Mouse (Mus musculus) stomach, embryonic 15.5 days (tissue): ENCODE measurements at regions not wholly inside any gene's neighbourhood (a gene's known extent, or its start where the extent isn't known, plus 50 kb on each side); places are given as distances from the start of the nearest gene placed in this dataset.

Experiments
- ATAC-seq: fragments of 200-750 bp; cut with Nextera tagmentation; 2 replicates; pipeline ENCODE4 v1.8.0; 2017; ENCODE audit warnings: low read depth, moderate number of reproducible peaks, moderate TSS enrichment; ENCODE audit not compliant: insufficient read depth, low FRiP score
- H3K27ac ChIP-seq: fragments of 300-500 bp; sonication (generic); 2 replicates; pipeline ENCODE4 v1.5.1; 2015; ENCODE audit warnings: mild to moderate bottlenecking, inconsistent platforms
- H3K27me3 ChIP-seq: fragments of 300-500 bp; sonication (generic); replicated peaks from 2 replicates; pipeline ENCODE4 v1.6.1; 2015; ENCODE audit warnings: inconsistent platforms
- H3K36me3 ChIP-seq: fragments of 300-500 bp; sonication (generic); 2 replicates; pipeline ENCODE4 v1.6.1; 2015; ENCODE audit warnings: inconsistent platforms
- H3K4me1 ChIP-seq: fragments of 300-500 bp; sonication (generic); 2 replicates; pipeline ENCODE4 v1.6.1; 2015; ENCODE audit warnings: inconsistent platforms
- H3K4me2 ChIP-seq: fragments of 300-500 bp; sonication (generic); 2 replicates; pipeline ENCODE4 v1.6.1; 2015; ENCODE audit warnings: mild to moderate bottlenecking, inconsistent platforms
- H3K4me3 ChIP-seq: fragments of 300-500 bp; sonication (generic); replicated peaks from 2 replicates; pipeline ENCODE4 v1.5.1; 2015; ENCODE audit warnings: inconsistent platforms
- H3K9ac ChIP-seq: fragments of 300-500 bp; sonication (generic); 2 replicates; pipeline ENCODE4 v1.6.1; 2015; ENCODE audit warnings: inconsistent platforms
- H3K9me3 ChIP-seq: fragments of 300-500 bp; sonication (generic); 2 replicates; pipeline ENCODE4 v1.6.1; 2016; ENCODE audit warnings: inconsistent platforms
- WGBS: fragments of 180-500 bp; shearing (Covaris S2); methylation state at CpG from one replicate; pipeline ENCODE4 v1.1.7; 2015; 5-methylcytosine and 5-hydroxymethylcytosine counted together

DNA sequence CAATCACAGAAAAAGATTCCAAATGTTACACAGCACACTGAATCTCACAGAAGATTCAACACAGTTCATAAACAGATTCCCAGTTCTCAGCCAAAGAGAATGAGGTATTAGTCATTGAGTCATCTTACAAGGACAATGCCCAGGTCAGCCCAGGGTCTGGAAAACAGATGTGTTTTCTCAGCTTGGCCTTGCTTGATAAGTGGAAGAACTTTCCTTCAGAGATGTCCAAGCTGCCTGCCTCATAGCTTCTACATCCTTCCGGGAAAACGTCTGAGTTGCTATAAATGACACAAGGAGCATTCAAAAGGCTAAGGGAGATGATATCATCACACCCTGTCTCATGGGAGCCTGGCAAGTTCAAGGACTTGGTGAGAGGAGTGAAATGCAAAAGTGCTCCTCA is 139.9 kb upstream of the Pdzrn3 start:
- Histone ChIP-seq H3K27ac (no peak overlapping the region), H3K9me3 (no peaks in the 10 kb centered on the region), H3K4me2 (no peak overlapping the region), H3K9ac (no peak overlapping the region), H3K4me3 (no peak overlapping the region), H3K36me3 (no peaks in the 10 kb centered on the region), H3K4me1 (peaks cover 7% of the 10 kb centered on the region; the same call in 1 of the 2 replicates), H3K27me3 (no peaks in the 10 kb centered on the region)
- no peak for ATAC-seq
- 34% methylated on average over 2 of the region's 2 CpGs for WGBS

DNA sequence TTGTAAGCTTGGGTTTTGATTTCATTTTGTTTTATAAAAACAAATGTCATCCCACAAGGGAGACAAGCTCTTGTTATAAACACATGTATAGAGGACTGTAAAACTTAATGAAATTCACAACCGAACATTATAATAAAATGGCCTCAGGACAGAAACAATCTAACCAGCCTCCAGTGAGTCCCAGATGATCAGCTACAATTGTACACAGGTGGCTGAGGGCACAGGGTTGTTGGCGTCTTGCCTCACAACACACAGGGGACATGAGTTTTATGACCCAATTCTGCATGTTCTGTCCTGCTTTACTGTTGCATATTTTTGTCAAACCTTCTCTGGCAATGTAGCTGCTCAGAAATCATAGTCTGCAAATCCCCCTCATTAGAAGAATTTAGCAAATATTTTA is 136.0 kb upstream of the Pdzrn3 start:
- H3K4me1 ChIP-seq = no peaks in the 10 kb centered on the region
- no peak overlapping the region for H3K9ac ChIP-seq
- no peaks in the 10 kb centered on the region for H3K9me3 ChIP-seq
- no peak overlapping the region for H3K4me3 ChIP-seq
- no peaks in the 10 kb centered on the region for H3K27me3 ChIP-seq
- no peaks in the 10 kb centered on the region for H3K36me3 ChIP-seq
- H3K4me2 ChIP-seq = no peak overlapping the region
- 77% methylated on average over 2 of the region's 2 CpGs for WGBS
- ATAC-seq = no peak
- no peak overlapping the region for H3K27ac ChIP-seq

DNA sequence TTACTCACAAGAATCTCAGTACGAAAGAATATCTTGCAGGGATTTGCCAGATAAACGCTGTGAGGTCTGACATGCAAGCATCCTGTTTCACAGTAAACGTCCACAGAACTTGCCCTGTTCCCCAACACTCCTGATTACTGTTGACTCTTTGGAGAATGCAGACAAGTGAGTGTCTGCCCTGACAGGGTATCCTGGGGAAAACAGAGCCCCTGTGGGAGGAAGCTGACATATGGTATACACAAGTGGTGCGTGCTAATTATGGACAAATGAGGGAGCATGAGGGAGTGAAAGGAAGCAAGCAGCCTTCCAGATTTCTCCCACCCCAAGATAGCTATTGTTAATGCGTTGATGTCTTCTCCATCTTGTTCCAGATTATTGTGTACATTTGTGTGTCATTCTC is 124.5 kb upstream of the Pdzrn3 start:
- no peak overlapping the region for H3K27ac ChIP-seq
- ATAC-seq = no peak
- no peak overlapping the region for H3K4me2 ChIP-seq
- H3K4me3 ChIP-seq = no peak overlapping the region
- no peaks in the 10 kb centered on the region for H3K27me3 ChIP-seq
- H3K4me1 ChIP-seq = no peaks in the 10 kb centered on the region
- 29% methylated on average over 5 of the region's 5 CpGs for whole genome bisulfite sequencing
- no peaks in the 10 kb centered on the region for H3K9me3 ChIP-seq
- H3K9ac ChIP-seq = no peak overlapping the region
- H3K36me3 ChIP-seq = no peaks in the 10 kb centered on the region

DNA sequence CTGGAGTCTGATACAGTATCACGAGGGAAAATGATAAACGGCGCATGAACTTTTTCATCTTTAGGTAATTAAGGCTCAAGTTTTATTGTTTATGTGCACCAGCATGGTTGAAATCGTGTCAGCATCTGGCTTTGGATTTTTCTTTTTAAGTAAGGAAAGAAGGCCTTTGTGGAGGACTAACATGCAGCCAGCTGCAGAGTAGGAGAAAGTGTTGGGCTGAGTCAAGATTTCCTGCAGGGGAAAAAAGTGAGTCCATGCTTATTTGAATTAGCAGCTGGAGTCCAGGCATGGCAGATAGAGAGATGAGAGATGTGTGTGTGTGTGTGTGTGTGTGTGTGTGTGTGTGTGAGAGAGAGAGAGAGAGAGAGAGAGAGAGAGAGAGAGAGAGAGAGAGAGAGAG is 124.0 kb upstream of the Pdzrn3 start:
- Histone ChIP-seq H3K27ac (no peak overlapping the region), H3K9me3 (no peaks in the 10 kb centered on the region), H3K9ac (no peak overlapping the region), H3K4me3 (no peak overlapping the region), H3K4me1 (no peaks in the 10 kb centered on the region), H3K36me3 (no peaks in the 10 kb centered on the region), H3K4me2 (no peak overlapping the region), H3K27me3 (no peaks in the 10 kb centered on the region)
- no peak for ATAC-seq
- WGBS = 63% methylated on average over 4 of the region's 4 CpGs

DNA sequence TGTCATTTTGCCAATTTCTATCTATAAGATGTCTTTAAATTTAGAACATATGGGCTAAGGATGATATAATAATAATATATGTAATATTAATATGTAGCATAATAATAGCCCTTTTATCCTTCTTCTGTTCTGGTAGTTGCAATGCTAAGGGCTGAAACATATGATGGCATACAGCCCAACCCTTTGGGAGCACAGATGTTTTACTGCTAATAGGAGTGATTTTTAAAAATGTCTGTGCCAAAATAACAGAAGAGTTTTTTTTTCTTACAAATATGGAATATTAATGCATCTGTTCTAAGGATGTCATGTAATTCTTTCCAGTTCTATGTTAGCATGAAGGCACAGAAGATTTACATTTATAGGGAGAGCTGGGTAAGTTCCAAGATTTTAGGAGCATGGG is 122.5 kb upstream of the Pdzrn3 start:
- Histone ChIP-seq H3K4me1 (no peaks in the 10 kb centered on the region), H3K4me2 (no peak overlapping the region), H3K4me3 (no peak overlapping the region), H3K9me3 (no peaks in the 10 kb centered on the region), H3K9ac (no peak overlapping the region), H3K27ac (no peak overlapping the region), H3K27me3 (no peaks in the 10 kb centered on the region), H3K36me3 (no peaks in the 10 kb centered on the region)
- ATAC-seq = no peak

DNA sequence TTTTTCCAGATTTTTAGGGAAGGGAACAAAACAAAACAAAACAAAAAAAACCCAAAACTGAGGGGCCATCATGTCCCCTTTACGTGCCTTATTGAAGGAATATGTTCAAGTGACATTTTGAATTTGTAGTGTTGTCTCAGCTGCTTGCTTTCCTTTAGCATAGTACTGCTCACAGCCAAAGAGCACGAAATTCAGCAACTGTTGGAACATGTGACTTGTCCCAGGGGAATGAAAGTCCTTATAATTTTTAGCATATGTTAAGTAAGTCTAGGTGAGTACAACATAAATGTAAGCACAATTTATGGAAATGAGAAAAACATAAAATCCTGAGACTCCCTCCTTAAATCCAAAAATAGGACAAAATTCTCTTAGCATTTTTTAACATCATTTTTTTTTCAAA is 110.8 kb upstream of the Pdzrn3 start:
- WGBS = 52% methylated on average over 2 of the region's 2 CpGs
- no peak for ATAC-seq
- no peak overlapping the region for H3K9ac ChIP-seq

DNA sequence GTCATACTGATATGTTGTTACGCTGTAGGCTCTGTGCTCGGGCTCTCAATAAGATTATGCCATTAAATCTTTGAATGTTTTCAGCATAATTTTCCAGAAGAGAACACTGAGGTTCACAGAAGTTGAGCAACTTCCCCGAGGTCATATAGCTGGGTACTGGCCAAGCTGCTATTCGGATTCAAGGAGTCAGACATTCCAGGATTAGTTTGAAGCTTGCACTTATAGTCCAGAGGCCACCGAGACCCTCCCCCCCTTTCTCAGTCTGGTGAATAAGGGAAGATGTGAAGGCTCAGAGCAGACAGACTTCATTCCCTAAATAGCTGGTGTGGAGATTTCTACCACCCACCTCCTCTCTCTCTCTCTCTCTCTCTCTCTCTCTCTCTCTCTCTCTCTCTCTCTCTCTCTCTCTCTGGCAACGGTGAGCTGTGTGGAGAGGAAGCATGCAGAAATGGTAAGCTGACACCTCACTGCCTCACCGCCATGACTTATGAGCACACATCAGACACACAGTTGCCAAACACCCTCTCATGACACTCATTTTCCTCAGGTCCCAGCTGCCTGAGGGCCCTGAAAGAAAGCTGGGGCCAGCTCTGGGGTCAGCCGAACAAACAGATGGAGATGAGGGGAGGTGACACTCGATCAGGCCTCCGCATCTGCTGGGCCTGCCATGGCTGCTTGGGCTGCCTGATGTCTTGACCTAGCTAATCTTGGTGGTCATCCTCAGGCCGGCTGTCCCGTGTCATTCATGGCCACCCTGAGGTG is 107.0 kb upstream of the Pdzrn3 start:
- H3K27ac ChIP-seq = peak overlapping the region; percentile 31; the same call in 1 of the 2 replicates
- no peak overlapping the region for H3K9ac ChIP-seq
- no peak overlapping the region for H3K4me3 ChIP-seq
- H3K36me3 ChIP-seq = no peaks in the 10 kb centered on the region
- peaks cover 6% of the 10 kb centered on the region for H3K4me1 ChIP-seq
- H3K27me3 ChIP-seq = no peaks in the 10 kb centered on the region
- no peak overlapping the region for H3K4me2 ChIP-seq
- 43% methylated on average over 12 of the region's 12 CpGs for WGBS
- no peaks in the 10 kb centered on the region for H3K9me3 ChIP-seq
- no peak for ATAC-seq

More for the DNA sequence above, 110.8 kb upstream of the Pdzrn3 start:
- H3K36me3 ChIP-seq = no peaks in the 10 kb centered on the region
- H3K4me3 ChIP-seq = no peak overlapping the region
- H3K27ac ChIP-seq = no peak overlapping the region
- H3K9me3 ChIP-seq = no peaks in the 10 kb centered on the region
- H3K4me2 ChIP-seq = no peak overlapping the region
- peaks cover 3% of the 10 kb centered on the region for H3K4me1 ChIP-seq
- H3K27me3 ChIP-seq = no peaks in the 10 kb centered on the region

DNA sequence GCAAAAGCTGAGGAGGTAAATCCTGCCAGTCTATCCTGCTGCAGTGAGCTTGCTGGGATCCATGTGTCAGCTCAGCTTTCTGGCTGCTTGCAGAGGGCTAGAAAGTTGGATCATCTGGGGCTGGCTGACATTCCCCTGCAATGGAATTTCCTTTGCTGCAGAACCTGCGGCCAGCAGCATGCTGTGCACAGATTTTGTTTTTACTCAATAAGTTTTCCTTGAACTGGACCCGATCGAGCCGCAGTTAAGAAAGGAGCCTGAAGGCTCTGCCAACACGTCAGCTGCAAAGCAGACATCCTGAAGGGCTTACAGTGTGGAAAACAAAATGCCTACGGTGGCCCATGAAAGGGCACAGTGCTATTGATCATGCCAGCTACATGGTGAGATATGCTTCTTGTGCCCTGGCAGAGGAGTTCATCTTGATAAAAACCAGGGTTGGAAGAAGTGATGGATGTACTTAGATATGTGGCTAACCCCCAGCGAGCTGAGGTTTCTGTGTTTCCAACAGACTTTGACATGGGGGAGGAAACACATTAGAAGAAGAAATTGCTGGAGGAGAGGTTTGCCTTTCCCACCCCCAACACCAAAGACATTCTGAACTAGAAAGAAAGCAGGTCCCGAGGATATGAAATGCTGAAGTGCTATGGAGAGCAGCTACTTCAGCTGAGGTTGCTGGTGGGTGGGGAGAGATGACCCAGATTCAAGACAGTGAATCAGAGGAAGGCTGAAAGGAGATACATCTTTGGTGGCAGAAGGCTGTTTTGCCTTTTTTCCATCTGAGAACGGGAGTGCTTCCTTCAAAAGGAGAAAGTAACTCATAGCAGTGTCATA is 105.2 kb upstream of the Pdzrn3 start:
- 32% methylated on average over 9 of the region's 9 CpGs for WGBS
- no peak for ATAC-seq
- Histone ChIP-seq H3K4me2 (no peak overlapping the region), H3K27ac (peak overlapping the region; percentile 44), H3K4me1 (peaks cover 6% of the 10 kb centered on the region), H3K4me3 (no peak overlapping the region), H3K27me3 (no peaks in the 10 kb centered on the region), H3K9ac (no peak overlapping the region), H3K9me3 (no peaks in the 10 kb centered on the region), H3K36me3 (no peaks in the 10 kb centered on the region)

DNA sequence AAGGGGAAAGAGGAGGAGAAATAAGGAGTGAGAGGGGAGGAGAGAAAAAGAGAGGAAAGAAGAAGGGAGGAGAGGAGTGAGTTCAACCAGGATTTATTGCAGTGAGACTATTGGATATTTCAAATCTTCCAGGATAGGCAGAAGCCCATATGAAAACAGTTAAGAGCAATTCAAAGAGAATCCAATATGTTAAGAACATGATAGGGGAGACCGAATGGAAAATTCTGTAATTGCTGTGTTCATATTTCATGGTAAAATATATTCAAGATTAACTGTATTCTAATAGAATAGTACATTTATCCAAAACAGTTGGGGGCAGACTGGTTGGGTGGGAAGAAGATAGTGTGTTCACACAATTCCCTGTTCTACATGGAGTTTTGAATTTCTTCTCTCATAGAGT is 96.3 kb upstream of the Pdzrn3 start:
- H3K4me1 ChIP-seq = 0 out of 2 replicates have a peak, but pooled peaks cover 3% of the 10 kb centered on the region
- no peak overlapping the region for H3K4me3 ChIP-seq
- no peak overlapping the region for H3K27ac ChIP-seq
- 76% methylated on average over 1 of the region's 1 CpGs for WGBS
- no peak for ATAC-seq
- no peaks in the 10 kb centered on the region for H3K36me3 ChIP-seq
- H3K4me2 ChIP-seq = no peak overlapping the region
- no peaks in the 10 kb centered on the region for H3K27me3 ChIP-seq
- no peaks in the 10 kb centered on the region for H3K9me3 ChIP-seq
- no peak overlapping the region for H3K9ac ChIP-seq

DNA sequence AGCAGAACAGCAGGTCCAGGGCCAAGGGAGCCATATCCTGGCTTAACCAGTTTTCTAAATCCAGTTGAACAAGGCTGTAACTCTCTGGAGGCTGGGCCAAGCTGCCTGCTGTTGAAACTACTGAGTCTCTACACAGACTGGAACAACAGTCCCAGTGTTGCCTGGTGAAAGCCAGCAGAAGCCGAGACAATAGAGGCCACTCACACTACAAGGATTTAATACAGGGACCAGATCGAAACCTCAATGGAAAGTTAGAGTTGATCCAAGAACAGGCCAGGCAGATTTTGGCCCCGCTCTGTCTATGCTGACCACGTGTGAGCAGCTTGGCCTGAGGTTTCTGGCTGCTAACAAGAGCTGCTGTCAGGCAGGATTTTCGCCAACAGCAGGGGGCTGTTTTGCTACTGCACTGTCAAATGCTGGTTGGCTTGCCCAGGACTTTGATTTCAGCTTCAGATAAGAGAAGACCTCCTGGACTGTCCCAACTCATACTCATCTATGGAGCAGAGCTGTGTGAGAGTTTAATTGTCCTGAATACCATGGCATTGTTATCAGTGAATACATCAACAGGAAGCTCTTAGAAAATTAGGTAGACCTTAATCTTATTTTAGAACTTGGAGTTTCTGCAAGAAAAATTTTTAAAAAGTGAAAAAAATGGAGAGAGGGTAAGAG is 95.7 kb upstream of the Pdzrn3 start:
- ATAC-seq = peak; percentile 65; the same call in 1 of the 2 replicates
- H3K4me1 ChIP-seq = 0 out of 2 replicates have a peak, but pooled peaks cover 3% of the 10 kb centered on the region
- WGBS = 24% methylated on average over 5 of the region's 5 CpGs
- H3K9ac ChIP-seq = no peak overlapping the region
- H3K36me3 ChIP-seq = no peaks in the 10 kb centered on the region
- H3K9me3 ChIP-seq = no peaks in the 10 kb centered on the region
- H3K27ac ChIP-seq = no peak overlapping the region
- H3K4me2 ChIP-seq = no peak overlapping the region
- no peaks in the 10 kb centered on the region for H3K27me3 ChIP-seq
- no peak overlapping the region for H3K4me3 ChIP-seq

DNA sequence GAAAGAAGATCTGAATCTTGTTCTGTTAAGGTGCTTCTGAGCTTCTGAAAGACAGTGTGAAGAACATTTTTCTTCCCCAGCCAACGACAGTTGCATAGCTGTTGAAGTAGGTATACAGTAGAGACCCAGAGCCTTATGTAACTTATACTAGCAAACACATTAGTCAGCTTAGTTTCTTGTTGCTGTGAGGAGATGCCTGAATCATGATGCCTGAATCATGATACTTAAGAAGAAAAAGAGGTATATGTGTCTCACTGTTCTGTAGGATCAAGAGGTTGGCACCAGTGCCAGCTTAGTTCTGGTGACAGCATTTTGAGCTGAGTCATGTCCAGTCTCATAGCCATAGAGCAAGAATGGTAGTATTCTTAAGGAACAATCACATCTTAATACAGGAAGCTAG is 87.2 kb upstream of the Pdzrn3 start:
- Histone ChIP-seq H3K4me2 (no peak overlapping the region), H3K27me3 (no peaks in the 10 kb centered on the region), H3K9ac (no peak overlapping the region), H3K27ac (no peak overlapping the region), H3K36me3 (no peaks in the 10 kb centered on the region), H3K9me3 (no peaks in the 10 kb centered on the region), H3K4me3 (no peak overlapping the region), H3K4me1 (no peaks in the 10 kb centered on the region)
- WGBS = 79% methylated on average over 1 of the region's 1 CpGs
- no peak for ATAC-seq

DNA sequence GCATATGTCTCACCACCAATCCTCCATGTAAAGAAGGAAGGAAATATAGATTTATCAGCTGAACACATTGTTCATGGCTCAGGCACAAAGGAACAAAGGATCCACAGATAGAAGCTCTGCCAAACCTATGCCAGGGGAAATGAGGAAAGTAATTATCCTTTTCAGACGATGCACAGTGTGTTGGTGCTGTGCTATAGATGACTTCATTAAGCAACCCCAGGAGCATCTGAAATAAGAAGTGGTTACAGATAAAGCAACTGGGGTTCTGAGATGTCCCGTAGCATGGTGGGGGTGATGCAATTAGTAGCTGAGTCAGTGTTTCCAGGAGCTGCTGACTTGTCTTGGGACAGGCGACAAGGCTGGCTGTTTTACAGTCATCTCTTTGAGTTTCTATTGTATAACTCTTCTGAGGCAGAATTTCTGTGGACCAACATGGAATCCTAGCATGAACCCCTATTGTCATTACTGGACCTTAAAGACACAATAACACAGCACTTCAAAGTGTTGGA is 86.2 kb upstream of the Pdzrn3 start:
- Histone ChIP-seq H3K27me3 (no peaks in the 10 kb centered on the region), H3K4me2 (no peak overlapping the region), H3K4me3 (no peak overlapping the region), H3K4me1 (no peaks in the 10 kb centered on the region), H3K9me3 (no peaks in the 10 kb centered on the region), H3K27ac (no peak overlapping the region), H3K36me3 (no peaks in the 10 kb centered on the region), H3K9ac (no peak overlapping the region)
- no peak for ATAC-seq
- WGBS = 79% methylated on average over 3 of the region's 3 CpGs
